Mouse (Mus musculus) stomach, postnatal 0 days (tissue): ENCODE data around the gene Srprb.

Experiments used
- CTCF ChIP-seq: IDR thresholded peaks from 2 replicates; pipeline ENCODE4 v1.5.1; 2016; ENCODE audit warnings: antibody characterized with exemption, low read depth, mild to moderate bottlenecking, moderate library complexity
- EP300 ChIP-seq: optimal IDR thresholded peaks from 2 replicates; pipeline ENCODE3; 2016; ENCODE audit warnings: antibody characterized with exemption

DNA sequence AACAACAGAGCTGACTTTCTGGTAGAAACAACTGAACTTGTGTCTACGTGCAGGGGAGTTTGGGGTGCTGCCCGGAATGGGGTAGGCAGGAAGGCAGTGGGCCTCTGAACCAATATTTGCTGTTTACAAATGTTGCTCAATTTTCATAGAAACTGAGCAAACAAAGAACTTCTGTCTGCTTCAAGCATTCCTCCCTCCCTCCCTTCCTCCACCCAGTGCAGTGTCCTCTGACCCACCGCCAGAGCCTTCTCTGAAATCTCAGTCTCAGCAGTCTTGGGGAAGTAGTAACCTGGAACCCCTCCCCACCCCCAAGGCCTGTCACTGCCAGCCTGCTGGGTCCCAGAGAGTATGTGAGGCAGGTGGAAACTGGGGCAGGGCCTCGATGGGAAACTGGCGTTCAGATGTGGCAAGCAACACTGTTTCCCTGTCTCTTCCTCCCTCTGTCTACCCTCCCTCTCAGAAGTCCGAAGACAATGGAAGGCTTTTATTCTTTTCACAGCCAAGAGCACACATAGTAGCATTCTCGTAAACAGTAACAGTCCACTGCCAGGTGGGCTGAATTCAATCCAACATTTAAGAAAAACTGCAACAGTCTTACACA lies 32.7 kb upstream of the Srprb start:
- TF ChIP-seq CTCF (no peak), EP300 (no peak)
